Mouse (Mus musculus): Measurements from ENCODE around the gene Cep126.

Cep126 gene

DNA sequence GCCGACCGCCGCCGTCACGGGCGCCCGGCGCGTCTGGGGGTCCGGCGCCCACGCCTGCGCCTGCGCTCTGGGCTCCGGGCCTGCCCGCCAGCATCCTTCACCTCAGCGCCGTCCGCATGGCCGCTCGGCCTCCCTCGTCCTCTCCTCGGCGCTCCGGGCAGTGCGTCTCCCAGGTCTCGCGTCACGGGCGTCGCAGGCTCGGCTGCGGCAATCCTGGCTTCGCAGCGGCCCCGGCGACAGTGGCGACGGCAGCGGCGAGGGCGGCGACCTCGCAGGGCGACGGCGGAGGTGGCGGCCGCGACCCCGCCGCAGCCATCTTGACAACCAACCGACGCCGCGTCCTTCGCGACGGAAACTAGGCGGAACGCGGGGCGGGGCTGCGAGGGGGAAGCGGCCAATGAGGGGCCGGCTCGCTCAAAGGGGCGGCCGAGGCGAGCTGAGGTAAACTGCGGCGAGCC lies at the start of gene Cep126:
Gene Cep126 (minus strand): TSS at position 178 of the 458 bp plus-strand sequence.
- peak; percentile 61 to 69 for DNase-seq

DNA sequence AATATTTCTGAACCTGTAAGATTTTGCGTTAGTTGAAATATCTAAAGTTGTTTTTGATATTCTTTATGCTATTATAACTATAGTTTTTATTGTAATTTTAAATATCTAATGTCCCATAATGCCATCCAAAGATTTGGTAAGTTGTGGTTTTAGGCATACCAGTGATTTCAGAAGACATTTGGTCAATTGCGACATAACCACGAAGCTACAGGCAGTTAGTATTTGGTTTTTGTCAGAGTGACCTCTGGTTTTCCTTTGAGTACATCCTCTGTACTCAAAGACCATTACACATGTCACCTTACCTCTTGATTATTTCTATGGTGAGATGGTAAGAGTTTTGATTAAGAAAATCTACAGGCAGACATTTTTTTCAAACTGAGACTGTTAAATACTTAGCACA lies 45.5 kb upstream of the Cep126 start:
- DNase-seq: no peak

DNA sequence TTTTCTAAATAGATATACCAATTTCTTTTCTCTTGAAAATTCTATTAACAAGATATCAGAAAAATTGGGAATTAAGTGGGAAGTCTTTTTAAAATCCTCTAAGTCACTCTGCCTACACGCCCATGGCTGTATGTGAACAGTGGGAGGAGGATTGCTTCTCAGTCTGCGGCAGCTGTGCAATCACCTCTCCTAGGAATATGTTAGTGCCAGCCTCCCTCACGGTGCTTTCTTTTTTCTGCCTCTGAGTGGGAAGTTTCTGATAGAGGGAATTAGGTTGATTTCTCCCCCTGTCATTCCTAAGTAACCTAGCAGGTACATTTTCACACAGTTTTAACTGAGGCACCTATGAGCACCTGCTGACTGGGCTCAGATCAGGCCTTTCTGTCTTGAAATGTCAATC lies 43.0 kb upstream of the Cep126 start:
- DNase-seq: no peak

- no peak for DNase-seq
These were observed 22.9 kb upstream of the Cep126 start for GRCm38 (mm10) chr9:8157011-8157410.

GRCm38 (mm10) chr9:8139501-8139900 lies 5.4 kb upstream of the Cep126 start:
- no peak for DNase-seq

DNA sequence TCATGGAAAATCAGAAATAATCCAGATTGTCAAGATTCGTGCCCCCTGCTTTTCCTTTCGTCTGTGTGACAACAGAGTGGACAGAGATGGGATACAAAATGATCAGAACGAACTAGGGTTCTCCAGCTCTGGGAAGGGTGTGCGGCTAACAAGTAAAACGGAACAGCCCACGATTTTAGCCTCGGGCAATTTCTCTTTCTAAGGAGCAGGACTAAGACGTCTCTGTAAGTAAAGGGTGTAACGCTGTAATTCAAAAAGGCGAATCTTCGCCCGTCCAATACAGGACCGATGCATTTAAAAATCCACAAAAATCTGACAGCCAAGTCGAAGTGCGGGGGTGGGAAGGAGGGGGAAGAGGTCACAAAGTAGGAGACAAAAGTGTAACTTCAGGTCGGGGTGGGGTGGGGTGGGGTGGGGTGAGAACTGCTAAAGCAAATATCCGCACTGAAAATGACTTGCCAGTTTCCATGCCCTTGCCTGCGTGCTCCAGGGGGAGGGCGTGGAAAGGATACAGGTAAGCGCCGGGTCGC lies 443 bp downstream of the Cep126 start:
- no peak for DNase-seq

DNA sequence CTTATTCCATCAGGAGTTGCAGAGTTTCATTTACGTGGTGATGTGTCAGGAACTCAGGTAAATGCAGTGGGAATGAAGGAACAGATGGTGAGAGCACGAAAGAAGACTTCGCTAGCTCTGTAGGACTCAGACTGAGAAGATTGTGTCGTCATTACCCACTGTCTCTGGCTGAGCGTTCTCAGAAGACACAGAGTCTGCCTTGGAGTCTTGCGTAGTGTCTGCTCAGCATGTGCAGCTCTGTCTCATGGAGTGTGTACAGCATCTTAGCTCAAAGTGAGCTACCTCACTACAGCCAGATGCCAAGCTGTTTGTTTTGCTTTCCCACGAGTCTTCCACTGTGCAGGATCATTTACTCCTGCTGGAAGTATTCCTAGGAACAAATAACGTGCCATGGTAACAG lies 10.6 kb downstream of the Cep126 start:
- DNase-seq: no peak

GRCm38 (mm10) chr9:8114516-8114915 lies 19.6 kb downstream of the Cep126 start:
- DNase-seq: no peak

DNA sequence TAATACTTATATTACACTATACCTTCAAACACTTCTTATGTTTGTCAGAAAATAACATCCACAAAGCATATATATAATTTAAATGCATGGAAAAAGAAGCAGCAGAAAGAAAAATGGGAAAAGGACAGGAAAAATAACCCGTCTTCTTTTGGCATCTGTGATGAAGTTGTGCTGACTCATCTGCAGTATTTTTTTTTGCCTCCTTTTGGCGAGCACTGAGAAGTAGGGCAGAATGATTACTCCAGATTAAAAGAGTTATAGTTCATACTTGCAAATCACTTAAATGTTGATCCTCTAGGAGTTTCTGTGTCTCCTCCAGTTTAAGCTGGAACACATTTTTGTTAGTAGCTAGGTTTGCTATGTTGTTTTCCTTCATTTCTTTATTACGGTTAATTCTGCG lies 31.0 kb downstream of the Cep126 start:
- no peak for DNase-seq

- DNase-seq: no peak
These were observed 33.1 kb downstream of the Cep126 start for GRCm38 (mm10) chr9:8100962-8101361.

DNA sequence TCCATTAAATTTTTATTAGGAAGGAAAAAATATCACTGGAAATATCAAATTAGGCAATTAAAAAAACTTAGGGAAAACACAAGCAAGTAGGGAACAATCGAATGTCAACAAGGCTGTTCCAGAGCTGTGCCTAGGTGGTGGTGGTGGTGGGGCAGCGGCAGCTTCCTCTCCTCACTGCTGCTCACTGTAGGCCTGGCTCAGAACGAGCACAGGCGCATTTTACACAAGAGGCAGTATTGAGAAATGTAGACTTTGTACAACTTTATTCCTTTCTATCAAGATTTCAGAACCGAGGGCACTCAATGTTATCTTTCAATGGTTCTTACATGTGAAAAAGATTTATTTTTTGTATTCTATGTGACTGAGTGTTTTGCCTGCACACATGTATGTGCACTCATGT lies 55.2 kb downstream of the Cep126 start:
- no peak for DNase-seq

DNA sequence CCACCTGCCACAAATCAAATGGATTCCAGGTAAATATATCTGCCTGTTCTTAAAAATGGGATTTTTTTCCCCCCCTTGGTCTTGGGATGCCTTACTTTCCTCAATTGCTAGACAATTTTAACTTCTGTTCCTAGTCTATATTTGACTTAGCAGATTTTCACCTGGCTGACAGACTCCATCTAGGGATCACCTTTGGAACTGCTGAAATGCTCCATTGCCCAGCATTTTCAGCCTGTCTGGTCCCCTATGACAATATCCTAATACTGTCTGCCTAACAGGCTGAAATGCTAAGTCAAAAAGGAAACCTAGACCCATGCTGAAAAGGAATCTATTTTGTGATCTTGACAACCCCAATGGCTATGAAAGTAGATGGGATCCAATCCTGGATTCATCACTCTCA lies 59.7 kb downstream of the Cep126 start:
- peak; percentile 11 to 14 for DNase-seq

DNA sequence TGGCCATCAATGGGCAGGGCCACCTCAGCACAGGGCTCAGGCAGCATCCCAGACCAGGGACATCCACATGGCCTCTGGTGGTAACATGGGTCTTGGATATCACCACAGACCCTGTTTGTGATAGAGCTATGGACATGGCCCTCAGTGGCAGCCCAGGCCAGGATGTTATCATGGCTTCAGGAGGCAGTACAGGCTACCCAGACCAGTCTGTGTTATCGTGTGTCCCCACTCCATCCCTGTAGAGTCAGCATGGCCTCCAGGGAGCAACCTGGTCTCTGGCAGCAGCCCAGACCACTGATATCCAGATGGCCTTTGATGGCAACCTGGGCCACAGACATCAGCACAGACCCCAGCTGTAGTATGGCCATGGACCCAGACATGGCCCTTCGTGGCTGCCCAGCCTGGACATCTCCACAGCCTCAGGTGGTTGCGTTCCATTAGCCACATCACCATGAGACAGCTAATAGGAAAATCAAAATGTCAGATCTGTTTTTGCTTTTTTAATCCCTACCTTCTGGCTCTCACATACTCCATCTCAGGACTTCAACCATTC lies 60.8 kb downstream of the Cep126 start:
- no peak for DNase-seq

DNA sequence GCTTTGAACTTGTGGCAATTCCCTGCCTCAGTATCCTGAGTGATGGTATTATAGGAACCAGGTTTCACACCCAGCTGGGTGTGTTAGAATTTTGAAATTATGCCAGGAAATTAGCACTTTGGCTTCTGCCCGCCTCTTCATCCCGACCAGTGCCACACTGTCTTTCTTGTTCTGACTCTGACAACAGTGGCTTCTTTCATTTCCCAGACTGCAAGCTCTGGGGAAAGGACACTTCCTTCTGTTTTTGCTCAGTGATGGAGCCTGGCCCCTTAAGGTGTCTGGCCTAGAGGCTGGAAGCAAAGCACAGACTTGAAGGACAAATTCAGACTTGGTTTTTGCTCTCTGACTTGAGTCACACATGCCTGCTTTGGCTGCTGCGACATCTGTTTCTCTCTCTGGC lies 74.5 kb downstream of the Cep126 start:
- DNase-seq: no peak

DNA sequence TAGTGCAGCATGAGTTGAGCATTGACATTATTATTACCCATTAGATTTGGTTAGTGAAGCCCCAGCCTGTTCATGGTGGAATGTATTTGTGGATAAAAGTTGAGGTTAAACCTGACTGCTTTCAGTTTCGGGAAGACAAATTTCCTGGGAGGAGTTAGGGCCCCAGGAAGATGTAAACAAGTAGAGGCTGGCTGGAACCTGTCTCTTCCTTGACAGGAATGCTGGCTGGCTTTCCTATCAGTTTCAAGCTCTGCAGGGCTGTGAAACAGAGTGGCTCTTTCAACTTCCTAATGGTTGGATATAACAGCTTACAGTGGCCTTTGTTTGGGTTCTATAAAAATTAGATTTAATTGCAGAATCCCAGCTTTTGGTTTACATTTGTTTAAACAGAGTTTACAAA lies 79.3 kb downstream of the Cep126 start:
- no peak for DNase-seq

DNA sequence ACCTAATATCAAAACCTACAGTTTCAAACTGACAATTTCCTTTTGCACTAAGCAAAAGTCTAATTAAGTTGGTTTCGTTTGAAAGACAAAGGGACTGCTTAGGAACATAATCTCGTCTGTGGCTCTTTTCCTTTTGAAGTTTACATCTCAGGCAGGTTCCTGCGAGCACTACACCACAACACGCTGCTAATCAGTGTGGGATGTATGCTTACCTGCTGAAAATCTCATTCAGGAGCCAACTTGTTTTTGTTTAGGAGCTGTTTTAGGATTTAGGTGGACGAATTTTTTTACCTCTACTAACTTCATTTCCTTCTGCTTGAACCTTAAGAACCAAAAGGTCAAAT lies 91.1 kb downstream of the Cep126 start:
- DNase-seq: no peak

GRCm38 (mm10) chr9:8042338-8043043 lies 91.6 kb downstream of the Cep126 start, which contains the start of gene Cfap300:
Gene Cfap300, minus strand, starts transcription at chr9:8042823.
- peak; percentile 85 to 87 for DNase-seq

DNA sequence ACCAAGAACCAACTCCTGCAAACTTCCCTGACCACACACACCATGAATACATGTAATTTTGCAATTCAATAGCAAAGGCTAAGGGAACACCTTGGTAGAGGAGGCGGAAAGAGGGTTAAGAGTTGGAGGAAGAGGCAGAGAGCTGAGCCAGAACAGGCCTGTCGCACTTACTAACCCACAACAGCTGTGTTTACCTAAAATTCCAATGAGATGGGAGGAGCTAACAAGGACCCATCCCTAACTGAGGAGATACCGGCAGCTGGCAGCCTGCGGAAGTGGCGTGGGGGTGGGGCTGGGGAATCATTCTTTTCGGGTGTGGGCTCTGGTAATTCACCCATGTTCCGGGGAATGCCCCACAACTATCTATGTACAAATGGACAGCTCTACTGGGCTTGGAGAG lies 98.5 kb downstream of the Cep126 start:
- no peak for DNase-seq

- DNase-seq: no peak
These were observed 99.0 kb downstream of the Cep126 start for GRCm38 (mm10) chr9:8035091-8035490.

DNA sequence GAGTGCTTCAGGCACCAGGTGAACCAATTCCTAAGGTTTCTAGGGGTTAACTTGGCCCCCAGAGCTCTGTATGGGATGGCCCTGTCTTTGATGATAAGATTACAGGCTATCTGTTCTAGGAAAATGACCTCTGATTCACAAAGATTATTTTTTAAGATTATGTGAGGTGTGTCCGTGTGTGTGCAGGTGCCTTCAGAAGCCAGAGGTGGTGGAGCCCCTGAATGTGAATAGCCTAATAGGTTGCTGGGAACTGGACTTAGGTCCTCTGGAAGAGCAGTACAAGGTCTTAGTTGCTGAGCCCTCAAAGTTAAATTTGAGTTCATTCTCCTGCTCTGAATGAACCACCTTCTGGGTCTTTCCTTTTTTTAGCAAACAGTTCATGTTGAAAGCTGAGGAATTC lies 100.0 kb downstream of the Cep126 start:
- no peak for DNase-seq

GRCm38 (mm10) chr9:8032847-8033246 lies 101.2 kb downstream of the Cep126 start:
- no peak for DNase-seq
